Mouse (Mus musculus) thymus, postnatal 0 days (tissue): ENCODE measurements around the gene Plxna2. TPM values are rescaled to one million over a fixed set of nuclear protein-coding genes. Genes with fewer than 3 reads are reported as not detected.

ENCODE experiments used
- DNase-seq: peaks from one replicate; pipeline ENCODE4 v3.0.0-alpha.2; 2015; ENCODE audit warnings: low spot score
- microRNA-seq: library from miRNA; unstranded; fragments of <30 nt; microRNA quantifications from one replicate; pipeline ENCODE4, GENCODE M21; 2016; ENCODE audit warnings: borderline number of aligned reads
- polyA plus RNA-seq: library from polyadenylated mRNA; unstranded; fragments of >200 nt; fragmentation: Nextera tagmentation; extraction: Ambion mirVana; gene quantifications from 2 replicates; pipeline ENCODE4 v1.2.1, GENCODE M21; 2015

Gene Plxna2
- polyA plus RNA-seq, 1 experiment from 2014 or later: 0.95 TPM

GRCm38 (mm10) chr1:194815547-194815946 is 197.5 kb downstream of the Plxna2 start:
- DNase-seq: no peak

- DNase-seq: peak; percentile 41
Observed at GRCm38 (mm10) chr1:194816913-194817312, 198.9 kb downstream of the Plxna2 start.

GRCm38 (mm10) chr1:194820953-194821352 is 202.9 kb downstream of the Plxna2 start:
- DNase-seq: no peak

- DNase-seq: no peak
Observed at GRCm38 (mm10) chr1:194821721-194822120, 203.7 kb downstream of the Plxna2 start.

GRCm38 (mm10) chr1:194828316-194828715 is 210.3 kb downstream of the Plxna2 start:
- DNase-seq: no peak

GRCm38 (mm10) chr1:194835238-194835637 is 217.2 kb downstream of the Plxna2 start:
- DNase-seq: no peak

GRCm38 (mm10) chr1:194836182-194836581 is 218.2 kb downstream of the Plxna2 start:
- no peak for DNase-seq

GRCm38 (mm10) chr1:194836671-194837070 is 218.7 kb downstream of the Plxna2 start:
- no peak for DNase-seq

- DNase-seq: no peak
Observed at GRCm38 (mm10) chr1:194839230-194839910, 221.4 kb downstream of the Plxna2 start.

GRCm38 (mm10) chr1:194843020-194843419 is 225.0 kb downstream of the Plxna2 start:
- no peak for DNase-seq

GRCm38 (mm10) chr1:194847014-194847413 is 229.0 kb downstream of the Plxna2 start:
- DNase-seq: no peak

GRCm38 (mm10) chr1:194851242-194852064 is 233.4 kb downstream of the Plxna2 start:
- no peak for DNase-seq

- DNase-seq: no peak
Observed at GRCm38 (mm10) chr1:194852065-194852358, 234.0 kb downstream of the Plxna2 start.

Small RNAs within 50 kb of the gene (microRNA-seq; reads per million reads assigned to microRNA genes)
- 2.9 reads per million for gene Mir3962
